Mouse (Mus musculus): ENCODE measurements around the gene Zbtb4.
A peak's percentile ranks its signal among the peaks of the same experiment; 100 is the strongest.
"Not testable (repeated sequence)": the region's sequence is repeated elsewhere in the genome, so short reads cannot be mapped to it uniquely, and the experiment has no call there.

Gene Zbtb4

DNA sequence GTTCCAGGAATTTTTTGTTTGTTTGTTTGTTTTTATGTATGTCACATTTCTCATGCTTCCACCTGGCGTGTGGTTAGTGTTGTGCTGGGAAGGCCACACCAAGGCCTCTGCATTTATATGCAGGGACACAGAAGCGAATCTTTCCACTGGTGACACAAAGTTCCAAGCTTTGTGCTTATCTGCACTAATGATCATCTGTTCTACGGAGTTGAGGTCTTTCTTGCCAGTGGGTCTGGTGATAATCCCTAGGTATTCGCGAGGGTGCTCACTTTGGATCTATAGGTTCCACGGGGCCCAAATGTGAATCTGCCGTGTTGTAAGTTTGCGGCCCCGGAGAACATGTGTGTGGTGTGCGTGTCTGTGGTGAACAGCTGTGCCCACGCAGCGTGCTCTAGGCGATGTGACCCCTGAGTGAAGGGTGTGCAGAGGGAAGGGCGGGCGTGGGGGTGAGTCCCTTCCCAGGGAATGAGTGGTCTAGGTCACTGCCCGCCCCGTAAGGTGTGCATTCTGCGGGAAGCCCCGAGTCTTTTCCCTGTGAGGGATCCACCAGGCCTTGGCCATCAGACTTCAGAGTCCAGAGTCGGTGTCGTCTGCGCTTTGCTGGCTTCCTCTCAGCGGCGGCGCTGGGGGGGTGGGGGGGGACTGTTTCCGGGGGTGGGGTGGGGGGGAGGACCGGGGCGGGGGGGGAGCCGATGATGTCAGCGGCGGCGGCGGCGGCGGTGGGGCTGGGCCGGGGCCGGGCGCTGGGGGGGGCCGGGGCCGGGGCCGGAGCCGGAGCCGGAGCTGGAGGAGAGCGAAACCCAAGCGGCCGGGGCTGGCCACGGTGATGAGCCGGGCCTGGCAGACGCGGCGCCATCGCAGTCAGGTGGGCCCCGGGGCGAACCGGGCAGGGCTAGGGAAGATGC, at the start of gene Zbtb4:
Gene Zbtb4, plus strand, starts transcription at position 692 of the 905 bp plus-strand sequence.
- DNase-seq (ENCODE audit: low read depth, low spot score): peak; percentile 71

- DNase-seq (ENCODE audit: low read depth, low spot score): peak; percentile 53
These were observed 49.8 kb upstream of the Zbtb4 start for GRCm38 (mm10) chr11:69715929-69716328.

DNA sequence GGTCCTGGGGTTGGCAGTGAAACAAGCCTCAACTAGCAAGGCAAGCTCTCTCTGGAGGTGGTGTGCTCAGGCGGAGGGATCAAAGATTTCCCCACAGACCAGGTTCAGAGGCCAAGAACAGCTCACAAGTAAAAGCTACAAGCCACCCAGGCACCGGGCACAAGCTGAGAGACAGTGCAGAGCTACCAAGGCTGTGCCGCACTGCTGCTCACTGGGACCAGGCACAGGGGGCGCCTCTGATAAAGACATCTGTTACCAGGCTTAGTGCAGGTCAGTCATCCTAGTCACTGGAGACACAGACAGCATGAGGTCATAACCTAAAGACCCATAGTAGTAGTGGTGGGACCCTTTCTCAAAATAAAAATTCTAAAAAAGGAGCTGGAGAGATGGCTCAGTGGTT, 48.8 kb upstream of the Zbtb4 start:
- no peak for DNase-seq (ENCODE audit: low read depth, low spot score)

DNA sequence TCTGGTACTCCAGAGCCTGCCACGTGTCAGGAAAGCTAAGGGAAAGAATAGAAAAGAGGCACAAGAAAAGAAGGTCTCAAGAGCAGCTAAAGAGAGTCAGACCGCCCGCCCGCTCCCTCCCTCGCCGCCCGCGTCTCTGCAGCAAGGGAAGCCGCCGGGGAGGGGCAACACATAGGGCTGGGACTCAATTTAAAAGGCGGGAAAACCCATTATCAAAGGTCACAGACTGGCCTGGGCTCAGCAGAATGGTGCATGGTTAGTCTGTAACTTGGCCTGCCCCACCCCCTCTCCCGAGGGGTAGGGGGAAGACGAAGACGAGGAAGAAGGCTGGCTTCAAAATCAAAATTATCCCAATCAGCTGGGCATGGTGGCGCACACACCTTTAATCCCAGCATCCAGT, 47.1 kb upstream of the Zbtb4 start:
- DNase-seq (ENCODE audit: low read depth, low spot score): no peak

DNA sequence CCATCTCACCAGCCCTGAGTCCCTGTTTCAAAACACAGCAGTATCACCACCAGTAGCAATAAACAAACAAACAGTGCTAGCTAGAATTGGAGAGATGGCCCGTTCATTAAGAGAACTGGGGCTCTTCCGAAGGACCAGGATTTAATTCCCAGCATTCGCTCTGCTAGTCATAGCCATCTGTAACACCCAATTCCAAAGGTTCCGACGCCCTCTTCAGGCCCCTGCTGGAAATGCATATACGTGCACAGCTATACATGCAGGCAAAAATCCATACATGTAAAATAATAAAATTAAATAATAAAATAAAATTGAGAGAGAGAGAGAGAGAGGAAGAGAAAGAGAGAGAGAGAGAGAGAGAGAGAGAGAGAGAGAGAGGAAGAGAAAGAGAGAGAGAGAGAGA, 46.3 kb upstream of the Zbtb4 start:
- DNase-seq (ENCODE audit: low read depth, low spot score): no peak

DNA sequence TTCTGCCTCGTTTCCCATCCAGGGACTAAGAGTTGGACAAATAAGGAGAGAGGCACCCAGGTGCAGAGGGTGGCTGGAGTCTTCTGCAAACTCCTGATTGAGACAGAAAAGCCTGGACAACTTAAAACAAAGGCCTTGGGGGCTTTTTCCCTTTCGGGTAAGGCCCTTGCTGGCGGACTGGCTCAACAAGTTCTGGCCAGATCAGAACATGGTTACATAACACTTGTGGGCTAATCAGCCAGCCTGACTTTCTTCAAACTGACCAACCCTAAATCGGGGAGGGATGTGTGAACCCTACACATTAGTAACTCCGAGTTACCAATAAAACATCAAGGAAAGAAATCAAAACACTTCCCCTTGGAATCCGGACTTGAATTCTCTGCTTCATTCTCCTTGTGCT, 44.9 kb upstream of the Zbtb4 start:
- DNase-seq (ENCODE audit: low read depth, low spot score): no peak

DNA sequence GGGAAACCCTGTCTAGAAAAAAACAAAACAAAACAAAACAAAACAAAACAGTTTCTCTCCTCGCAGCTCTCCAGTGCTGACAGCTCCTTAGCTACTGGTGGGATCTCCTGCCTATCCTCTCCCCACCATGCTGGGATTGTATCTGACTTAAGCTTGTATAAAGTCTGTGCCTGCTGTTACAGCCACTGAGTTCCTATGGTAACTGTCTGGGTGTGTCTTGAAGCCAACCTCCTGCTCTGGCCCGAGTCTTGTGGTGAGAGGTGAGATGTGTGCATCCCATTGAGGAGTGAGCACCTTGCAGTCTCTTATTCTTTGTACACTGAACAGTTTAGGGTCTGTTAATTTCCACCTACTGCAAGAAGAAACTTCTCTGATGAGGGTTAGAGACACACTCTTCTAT, 42.6 kb upstream of the Zbtb4 start:
- no peak for DNase-seq (ENCODE audit: low read depth, low spot score)

GRCm38 (mm10) chr11:69725951-69726350, 39.8 kb upstream of the Zbtb4 start:
- DNase-seq (ENCODE audit: low read depth, low spot score): no peak

DNA sequence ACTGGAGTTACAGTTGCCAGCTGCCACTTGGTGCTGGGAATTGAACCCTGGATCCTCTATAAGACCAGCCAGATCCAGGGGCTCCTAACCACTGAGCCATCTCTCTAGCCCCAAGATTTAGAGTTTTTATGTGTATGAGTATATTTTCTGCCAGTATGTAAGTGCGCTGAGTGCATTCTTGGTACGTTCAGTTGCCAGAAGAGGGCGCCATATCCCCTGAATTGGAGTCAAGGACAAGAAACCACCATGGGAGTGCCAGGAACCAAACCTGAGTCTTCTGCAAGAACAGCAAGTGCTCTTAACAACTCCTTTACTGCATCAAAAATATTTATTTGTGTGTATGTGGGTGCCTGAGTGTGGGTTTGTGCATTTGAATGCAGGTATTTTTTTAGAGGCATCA, 36.6 kb upstream of the Zbtb4 start:
- DNase-seq (ENCODE audit: low read depth, low spot score): peak; percentile 77

DNA sequence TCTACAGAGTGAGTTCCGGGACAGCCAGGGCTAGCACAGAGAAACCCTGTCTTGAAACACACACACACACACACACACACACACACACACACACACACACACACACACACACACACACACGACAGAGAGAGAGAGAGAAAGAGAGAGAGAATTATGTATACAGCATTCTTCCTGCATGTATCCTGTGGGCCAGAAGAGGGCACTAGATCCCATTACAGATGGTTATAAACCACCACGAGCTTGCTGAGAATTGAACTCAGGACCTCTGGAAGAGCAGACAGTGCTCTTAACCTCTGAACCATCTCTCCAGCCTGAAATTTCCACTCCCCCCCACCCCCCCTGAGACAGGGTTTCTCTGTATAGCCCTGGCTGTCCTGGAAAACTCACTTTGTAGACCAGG, 34.3 kb upstream of the Zbtb4 start:
- DNase-seq (ENCODE audit: low read depth, low spot score): not testable (repeated sequence)

- no peak for DNase-seq (ENCODE audit: low read depth, low spot score)
These were observed 14.1 kb upstream of the Zbtb4 start for GRCm38 (mm10) chr11:69751635-69752034.

DNA sequence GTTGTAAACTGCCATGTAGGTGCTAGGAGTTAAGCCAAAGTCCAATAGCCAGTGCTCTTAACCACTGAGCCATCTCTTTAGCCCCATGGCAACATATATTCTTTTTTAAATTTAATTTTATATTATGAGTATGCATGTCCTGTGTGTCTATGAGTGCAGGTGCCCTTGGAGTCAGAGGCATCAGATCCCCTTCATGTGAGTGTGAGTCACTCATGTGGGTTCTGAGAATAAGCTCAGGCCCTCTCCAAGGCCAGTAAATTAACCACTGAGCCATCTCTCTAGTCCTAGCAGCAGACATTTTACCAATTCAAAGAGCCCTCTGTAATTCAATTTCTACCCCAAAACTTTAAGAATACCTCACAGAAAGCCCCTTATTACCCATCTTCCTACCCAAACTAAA, 13.0 kb upstream of the Zbtb4 start:
- DNase-seq (ENCODE audit: low read depth, low spot score): no peak

- no peak for DNase-seq (ENCODE audit: low read depth, low spot score)
These were observed 11.5 kb upstream of the Zbtb4 start for GRCm38 (mm10) chr11:69754233-69754632.

DNA sequence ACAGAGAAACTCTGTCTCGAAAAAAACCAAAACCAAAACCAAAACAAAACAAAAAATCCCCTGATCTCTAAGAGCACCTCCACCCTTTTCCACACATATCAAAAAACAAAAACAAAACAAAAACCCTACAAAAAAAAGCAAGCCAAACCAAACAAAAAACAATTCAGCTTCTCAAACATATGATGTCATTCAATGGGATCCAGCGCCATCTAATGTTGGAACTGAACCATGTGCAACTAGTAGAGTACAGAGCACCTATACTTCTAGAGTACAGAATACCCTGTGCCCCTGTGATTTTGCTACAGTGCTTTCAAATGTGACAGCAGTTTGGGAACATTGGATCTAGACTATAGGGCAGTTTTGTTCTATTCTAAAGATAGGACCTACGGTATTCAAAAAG, 11.0 kb upstream of the Zbtb4 start:
- peak; percentile 91 for DNase-seq (ENCODE audit: low read depth, low spot score)

- DNase-seq (ENCODE audit: low read depth, low spot score): no peak
These were observed 8.2 kb upstream of the Zbtb4 start for GRCm38 (mm10) chr11:69757303-69758089.

GRCm38 (mm10) chr11:69758090-69758456, 7.6 kb upstream of the Zbtb4 start:
- DNase-seq (ENCODE audit: low read depth, low spot score): peak; percentile 98

- peak; percentile 99 for DNase-seq (ENCODE audit: low read depth, low spot score)
These were observed 7.2 kb upstream of the Zbtb4 start, which contains the start of gene Polr2a for GRCm38 (mm10) chr11:69758478-69758970. Polr2a (minus strand) TSS chr11:69758637.

GRCm38 (mm10) chr11:69758971-69759721, 6.6 kb upstream of the Zbtb4 start:
- DNase-seq (ENCODE audit: low read depth, low spot score): peak; percentile 98

GRCm38 (mm10) chr11:69760160-69760900, 5.4 kb upstream of the Zbtb4 start:
- no peak for DNase-seq (ENCODE audit: low read depth, low spot score)

GRCm38 (mm10) chr11:69760901-69761200, 4.9 kb upstream of the Zbtb4 start:
- no peak for DNase-seq (ENCODE audit: low read depth, low spot score)

DNA sequence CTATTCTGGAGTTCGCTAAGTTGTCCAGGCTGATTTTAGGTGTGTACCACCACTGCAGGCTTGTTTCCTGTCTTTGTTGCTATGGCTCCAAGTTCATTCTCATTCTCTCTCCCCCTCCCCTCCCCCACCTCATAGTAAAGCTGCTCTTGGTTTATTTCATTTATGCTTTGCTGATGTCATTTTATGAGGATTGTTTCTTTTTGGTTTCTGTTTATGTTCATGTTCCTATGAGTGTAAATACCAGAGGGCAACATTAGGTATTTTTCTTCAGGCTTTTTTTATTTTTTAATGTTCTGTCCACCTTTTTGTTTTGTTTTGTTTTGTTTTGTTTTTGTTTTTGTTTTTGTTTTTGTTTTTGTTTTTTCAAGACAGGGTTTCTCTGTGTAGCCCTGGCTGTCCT, 3.8 kb upstream of the Zbtb4 start, which contains the start of gene Slc35g3:
Gene Slc35g3, minus strand, starts transcription at position 101 of the 400 bp plus-strand sequence.
- DNase-seq (ENCODE audit: low read depth, low spot score): no peak

All from brain, adult 2 months (tissue).